Mouse (Mus musculus) bone marrow, adult 2 months (tissue): ENCODE measurements around the gene Pp2d1.

Experiments used
- CTCF ChIP-seq: fragments of 200-500 bp; IDR thresholded peaks from 2 replicates; pipeline ENCODE4 v1.5.1; 2011; ENCODE audit warnings: low read length, control low read depth; ENCODE audit not compliant: control insufficient read depth, insufficient read depth
- POLR2A ChIP-seq: fragments of 200-500 bp; IDR thresholded peaks from 2 replicates; pipeline ENCODE4 v1.6.1; 2011; ENCODE audit warnings: low read depth, mild to moderate bottlenecking, control low read depth, low read length, borderline replicate concordance; ENCODE audit not compliant: control insufficient read depth

DNA sequence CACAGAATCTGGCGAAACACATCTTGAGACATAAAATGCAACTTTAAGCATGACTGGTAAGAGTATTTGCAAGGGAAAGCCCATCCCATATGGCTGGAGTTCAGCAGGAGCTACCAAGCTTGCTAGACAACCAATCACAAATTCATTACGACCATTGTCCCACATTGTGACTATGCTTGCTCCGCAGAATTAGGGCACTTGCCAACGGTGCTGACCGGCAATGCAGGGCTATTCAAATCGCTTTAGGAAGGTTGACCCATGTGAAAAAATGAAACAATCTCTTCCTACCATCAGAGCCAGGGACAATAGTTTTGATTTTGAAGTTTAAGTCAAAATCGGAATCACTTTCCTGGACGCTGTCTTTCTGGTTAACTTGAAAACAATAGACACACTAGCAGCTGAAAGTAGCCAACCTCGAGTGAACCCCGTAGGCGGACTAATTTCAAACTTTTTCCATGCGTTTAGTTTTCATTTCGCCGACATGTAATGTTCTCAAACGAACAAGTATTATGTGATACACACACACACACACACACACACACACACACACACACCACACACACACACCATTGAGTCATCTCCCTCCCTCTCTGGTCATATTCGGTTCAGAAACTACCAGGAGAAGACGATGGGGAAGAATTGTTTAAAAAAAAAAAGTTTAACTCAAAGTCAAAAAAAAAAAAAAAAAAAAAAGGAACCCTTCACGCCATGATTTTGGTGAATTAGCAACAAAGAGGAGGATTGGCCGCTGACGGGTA lies 27.1 kb upstream of the Pp2d1 start, which contains the start of gene Kat2b:
- no peak for TF ChIP-seq CTCF
- no peak for TF ChIP-seq POLR2A
